ENCODE assay signal across 8 mouse cellular contexts in the genomic region with DNA sequence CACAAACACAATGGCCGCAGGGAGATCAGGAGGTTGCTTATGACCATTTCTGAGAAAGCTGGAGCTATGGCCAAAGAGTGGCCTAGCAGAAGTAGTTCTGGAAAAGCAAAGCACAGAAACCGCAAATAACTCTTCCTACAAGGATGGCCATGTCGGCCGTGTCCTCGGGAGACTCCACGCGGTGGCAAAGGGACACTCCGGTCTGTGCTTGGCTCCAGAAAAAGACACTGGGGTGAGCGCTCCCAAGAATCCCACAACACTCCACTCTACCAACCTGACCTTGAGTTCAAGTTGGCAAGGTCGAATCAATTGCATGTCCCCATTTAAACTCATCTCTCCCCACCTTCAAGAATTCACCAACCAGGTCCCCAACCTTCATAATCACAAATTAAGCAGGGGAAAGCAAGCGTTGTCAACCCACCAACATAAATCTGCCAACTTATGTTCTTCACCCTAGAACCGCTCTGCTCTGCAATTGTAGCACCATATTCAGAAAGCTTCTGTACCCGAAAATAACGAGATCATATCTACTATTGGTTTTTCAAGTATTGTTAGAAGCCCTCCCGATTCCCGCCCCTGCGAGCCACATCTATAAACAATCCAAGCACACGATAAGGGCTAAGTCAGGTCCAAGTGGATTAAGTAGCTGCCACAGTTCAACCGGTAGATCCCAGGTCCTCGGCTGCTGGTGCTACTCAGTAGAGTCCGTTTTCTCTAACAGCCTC. TPM values are rescaled to one million over a fixed set of nuclear protein-coding genes. Genes with fewer than 3 reads are reported as not detected.
DNase-seq lines count a peak whose midpoint lies in the region; ATAC-seq and TF ChIP-seq lines count a peak whose summit lies in the region.

No protein-coding gene starts in this region.

- H3K27me3 ChIP-seq in cerebellum, adult 2 months (ENCODE audit: control insufficient read depth, insufficient read depth, low read length): no peaks in the 10 kb centered on the region
- peaks cover 32% of the 10 kb centered on the region for H3K27me3 ChIP-seq in E14TG2a.4 (ENCODE audit: insufficient read depth, low read length)
- H3K27me3 ChIP-seq in liver, embryonic 12.5 days (replicated peaks): no peaks in the 10 kb centered on the region
- no peaks in the 10 kb centered on the region for H3K27me3 ChIP-seq in stomach, embryonic 14.5 days (ENCODE audit: control insufficient read depth, insufficient read depth, low read length)

- TF ChIP-seq CTCF in cerebellum, adult 2 months (IDR thresholded peaks at IDR 0.05; ENCODE audit: borderline replicate concordance, insufficient read depth, low read depth, low read length): peak; percentile 40; the same call in 1 of the 2 replicates
- no peak for TF ChIP-seq CTCF in E14TG2a.4 (conservative IDR thresholded peaks at IDR 0.05; ENCODE audit: low read length)

- H3K9ac ChIP-seq in liver, embryonic 12.5 days: peak overlapping the region; percentile 90
- peak overlapping the region; percentile 43 for H3K9ac ChIP-seq in stomach, embryonic 14.5 days (replicated peaks; ENCODE audit: low read depth, low read length)

- intact Hi-C loops in heart, postnatal 10 days (cut with DNase I): loop anchor here (2.0 kb wide), 1 partner anchor 16 kb away; no protein-coding TSS in a partner anchor

- H3K36me3 ChIP-seq in E14TG2a.4 (ENCODE audit: insufficient read depth, low read length): peaks cover 11% of the 10 kb centered on the region; the same call in 1 of the 2 replicates
- no peaks in the 10 kb centered on the region for H3K36me3 ChIP-seq in liver, embryonic 12.5 days
- H3K36me3 ChIP-seq in stomach, embryonic 14.5 days (ENCODE audit: control insufficient read depth, insufficient read depth, low read length): no peaks in the 10 kb centered on the region

- no peak overlapping the region for H3K27ac ChIP-seq in cerebellum, adult 2 months (ENCODE audit: insufficient read depth, low read length)
- peak overlapping the region; percentile 88 for H3K27ac ChIP-seq in liver, embryonic 12.5 days
- peak overlapping the region; percentile 68 for H3K27ac ChIP-seq in stomach, embryonic 14.5 days (ENCODE audit: low read length)

- ATAC-seq in liver, embryonic 12.5 days: no peak; the same call in 1 of the 2 replicates
- ATAC-seq in stomach, embryonic 14.5 days (ENCODE audit: insufficient number of reproducible peaks, insufficient read depth, low FRiP score, low read depth): no peak
- ATAC-seq in inflammation-experienced regulatory T-cells, adult 6 months: no peak

- H3K4me1 ChIP-seq in cerebellum, adult 2 months (ENCODE audit: control insufficient read depth, insufficient read depth, low read length): peaks cover 4% of the 10 kb centered on the region
- H3K4me1 ChIP-seq in E14TG2a.4 (replicated peaks; ENCODE audit: low read depth, low read length): peaks cover 49% of the 10 kb centered on the region
- H3K4me1 ChIP-seq in liver, embryonic 12.5 days: peaks cover 61% of the 10 kb centered on the region
- H3K4me1 ChIP-seq in stomach, embryonic 14.5 days (ENCODE audit: control insufficient read depth, insufficient read depth, low read length): peaks cover 12% of the 10 kb centered on the region; the same call in 1 of the 2 replicates

- peak overlapping the region; percentile 100 for H3K4me2 ChIP-seq in liver, embryonic 12.5 days
- peak overlapping the region; percentile 76 for H3K4me2 ChIP-seq in stomach, embryonic 14.5 days (replicated peaks; ENCODE audit: low read depth, low read length)

- no peak for TF ChIP-seq POLR2A in cerebellum, adult 2 months (IDR thresholded peaks at IDR 0.05; ENCODE audit: borderline replicate concordance, insufficient read depth, low read length)

- peak overlapping the region; percentile 64 for H3K4me3 ChIP-seq in cerebellum, adult 2 months (replicated peaks; ENCODE audit: insufficient read depth, low read depth, low read length)
- H3K4me3 ChIP-seq in E14TG2a.4 (replicated peaks; ENCODE audit: low read length): peak overlapping the region; percentile 93
- H3K4me3 ChIP-seq in liver, embryonic 12.5 days: peak overlapping the region; percentile 94
- H3K4me3 ChIP-seq in stomach, embryonic 14.5 days (ENCODE audit: low read depth, low read length): peak overlapping the region; percentile 72

- peak; percentile 50 to 57 for DNase-seq in cerebellum, adult 2 months
- DNase-seq in cerebellum, adult 9-10 months: no peak
- peak; percentile 29 for DNase-seq in embryo, embryonic 9.5 days (ENCODE audit: extremely low spot score)
- DNase-seq in heart, postnatal 10 days: peak; percentile 36 to 41

- WGBS in cerebellum, adult 2 months: 3% methylated on average over 21 of the region's 21 CpGs
- WGBS in liver, embryonic 12.5 days (ENCODE audit: insufficient replicate concordance): 12% methylated on average over 21 of the region's 21 CpGs
- WGBS in stomach, embryonic 14.5 days: 12% methylated on average over 21 of the region's 21 CpGs

- H3K9me3 ChIP-seq in E14TG2a.4 (ENCODE audit: low read length): no peaks in the 10 kb centered on the region
- H3K9me3 ChIP-seq in liver, embryonic 12.5 days (replicated peaks): no peaks in the 10 kb centered on the region
- no peaks in the 10 kb centered on the region for H3K9me3 ChIP-seq in stomach, embryonic 14.5 days (ENCODE audit: control insufficient read depth, low read depth, low read length)

RNA-seq across cellular contexts. Expression of a gene that starts 1.4 kb away (rescaled TPM):
- polyA plus RNA-seq in cerebellum, adult 2 months (2012; rRNA removed): 6.9 and 7.1 TPM in 2 replicates
- 1 to 10 TPM; 4.7 to 6.9 TPM for total RNA-seq in heart, postnatal 10 days (2021)
- polyA plus RNA-seq in liver, embryonic 12.5 days (2016; fragmentation: Nextera tagmentation; extraction: Ambion mirVana): 12.0 and 14.0 TPM in 2 replicates
- polyA plus RNA-seq in stomach, embryonic 14.5 days (2014; fragmentation: Nextera tagmentation; extraction: Ambion mirVana): 3.5 and 5.0 TPM in 2 replicates
- 1 to 10 TPM in 2 of 3 experiments, under 1 TPM in 1; 0.33 to 1.5 (median 1.3) TPM for polyA plus RNA-seq in inflammation-experienced regulatory T-cells, adult 6 months (2017; shearing (Covaris generic))

RNA-seq across cellular contexts. Expression of a gene that starts 16.8 kb away (rescaled TPM):
- 13.2 and 14.7 TPM in 2 replicates for polyA plus RNA-seq in cerebellum, adult 2 months (2012; rRNA removed)
- 1 to 10 TPM; 2.2 to 3.8 TPM for total RNA-seq in heart, postnatal 10 days (2021)
- 16.5 and 17.2 TPM in 2 replicates for polyA plus RNA-seq in liver, embryonic 12.5 days (2016; fragmentation: Nextera tagmentation; extraction: Ambion mirVana)
- polyA plus RNA-seq in stomach, embryonic 14.5 days (2014; fragmentation: Nextera tagmentation; extraction: Ambion mirVana): 12.9 and 14.1 TPM in 2 replicates
- polyA plus RNA-seq in inflammation-experienced regulatory T-cells, adult 6 months (2017; shearing (Covaris generic)): 10 to 100 TPM in 2 of 3 experiments, 1 to 10 TPM in 1; 7.8 to 24.9 (median 21.2) TPM

RNA-seq across cellular contexts. Expression of a gene that starts 44.7 kb away (rescaled TPM):
- 2.4 and 2.5 TPM in 2 replicates for polyA plus RNA-seq in cerebellum, adult 2 months (2012; rRNA removed)
- total RNA-seq in heart, postnatal 10 days (2021): 1 to 10 TPM; 4.6 to 4.9 TPM
- polyA plus RNA-seq in liver, embryonic 12.5 days (2016; fragmentation: Nextera tagmentation; extraction: Ambion mirVana): 37.6 and 40.7 TPM in 2 replicates
- 25.2 and 25.7 TPM in 2 replicates for polyA plus RNA-seq in stomach, embryonic 14.5 days (2014; fragmentation: Nextera tagmentation; extraction: Ambion mirVana)
- 10 to 100 TPM in 1 of 3 experiments, 1 to 10 TPM in 2; 2.7 to 21.2 (median 2.7) TPM for polyA plus RNA-seq in inflammation-experienced regulatory T-cells, adult 6 months (2017; shearing (Covaris generic))

RNA-seq across cellular contexts. Expression of a gene that starts 49.4 kb away (rescaled TPM):
- 15.1 and 16.4 TPM in 2 replicates for polyA plus RNA-seq in cerebellum, adult 2 months (2012; rRNA removed)
- total RNA-seq in heart, postnatal 10 days (2021): 10 to 100 TPM; 17.7 to 20.9 TPM
- 25.0 and 26.7 TPM in 2 replicates for polyA plus RNA-seq in liver, embryonic 12.5 days (2016; fragmentation: Nextera tagmentation; extraction: Ambion mirVana)
- polyA plus RNA-seq in stomach, embryonic 14.5 days (2014; fragmentation: Nextera tagmentation; extraction: Ambion mirVana): 10.8 and 10.9 TPM in 2 replicates
- polyA plus RNA-seq in inflammation-experienced regulatory T-cells, adult 6 months (2017; shearing (Covaris generic)): 1 to 10 TPM; 5.9 to 8.6 (median 7.5) TPM
